Mouse (Mus musculus) ES-E14 (cell line): ENCODE results near the gene Psmf1. TPM values are rescaled to one million over a fixed set of nuclear protein-coding genes. Genes with fewer than 3 reads are reported as not detected.
A peak's percentile ranks its signal among the peaks of the same experiment; 100 is the strongest.

Experiments
- DNase-seq: peaks from one replicate; pipeline ENCODE4 v3.0.0-alpha.2; 2013; ENCODE audit warnings: low read depth, low spot score
- H3K27ac ChIP-seq: 2 replicates; pipeline ENCODE4 v1.5.1; 2012; ENCODE audit warnings: low read depth, mild to moderate bottlenecking, low read length, moderate library complexity, mixed read lengths; ENCODE audit not compliant: poor library complexity, insufficient read depth, severe bottlenecking
- H3K36me3 ChIP-seq: 2 replicates; pipeline ENCODE4 v1.6.1; 2012; ENCODE audit warnings: mild to moderate bottlenecking, low read length, moderate library complexity, mixed read lengths; ENCODE audit not compliant: control insufficient read depth, poor library complexity, insufficient read depth, severe bottlenecking
- H3K4me1 ChIP-seq, 2 experiments: fragments of 150-350 bp in 1 of 2; sonication (generic) in 1 of 2; 2 replicates each; pipeline ENCODE4 v1.6.1; 2012; ENCODE audit warnings: low read length in 2 of 2, mild to moderate bottlenecking in 1 of 2, mixed read lengths in 1 of 2; ENCODE audit not compliant: control insufficient read depth in 2 of 2, insufficient read depth in 2 of 2, poor library complexity in 1 of 2
- H3K4me3 ChIP-seq, 2 experiments: fragments of 150-350 bp in 1 of 2; sonication (generic) in 1 of 2; 2 replicates each; pipeline ENCODE4 v1.5.1; 2012; ENCODE audit warnings: low read length in 2 of 2, low read depth in 1 of 2, mild to moderate bottlenecking in 1 of 2, mixed read lengths in 1 of 2; ENCODE audit not compliant: insufficient read depth in 1 of 2, poor library complexity in 1 of 2, severe bottlenecking in 1 of 2
- H3K9ac ChIP-seq: 2 replicates; pipeline ENCODE4 v1.6.1; 2012; ENCODE audit warnings: low read depth, mild to moderate bottlenecking, low read length, mixed read lengths; ENCODE audit not compliant: poor library complexity, insufficient read depth, severe bottlenecking
- H3K9me3 ChIP-seq: fragments of 150-350 bp; sonication (generic); 2 replicates; pipeline ENCODE4 v1.6.1; 2012; ENCODE audit warnings: low read depth, mild to moderate bottlenecking, low read length; ENCODE audit not compliant: control insufficient read depth, insufficient read depth
- CHD2 ChIP-seq: IDR thresholded peaks from 2 replicates; pipeline ENCODE4 v1.6.1; 2014; ENCODE audit warnings: mild to moderate bottlenecking, low read depth, low read length, inconsistent platforms
- HCFC1 ChIP-seq: IDR thresholded peaks from 2 replicates; pipeline ENCODE4 v1.6.1; 2012; ENCODE audit warnings: low read length, inconsistent platforms, borderline replicate concordance; ENCODE audit not compliant: insufficient read depth
- MAFK ChIP-seq: IDR thresholded peaks from 2 replicates; pipeline ENCODE4 v1.6.1; 2014; ENCODE audit warnings: mild to moderate bottlenecking, low read depth, low read length, inconsistent platforms; ENCODE audit not compliant: insufficient read depth
- ZC3H11A ChIP-seq: IDR thresholded peaks from 2 replicates; pipeline ENCODE4 v1.6.1; 2012; ENCODE audit warnings: low read depth, mild to moderate bottlenecking, inconsistent platforms, low read length, borderline replicate concordance
- ZNF384 ChIP-seq: IDR thresholded peaks from 2 replicates; pipeline ENCODE4 v1.6.1; 2012; ENCODE audit warnings: low read depth, low read length, inconsistent platforms
- in situ Hi-C, 2 experiments: fragments of 600-800 bp; cut with MboI; formaldehyde crosslinking; loops; one replicate each; pipeline ENCODE4 v1.15.1; 2025; ENCODE audit warnings: low sequenced_read_pairs in 2 of 2, inconsistent platforms in 1 of 2; ENCODE audit not compliant: unreplicated experiment in 2 of 2
- total RNA-seq: library from RNA; depleted of rRNA; stranded (reverse); fragments of 300-350 nt; gene quantifications from 2 replicates; pipeline ENCODE4 v1.2.3, GENCODE M21; 2012

The Psmf1 gene
- total RNA-seq, 1 experiment, result 21.7 TPM

GRCm38 (mm10) chr2:151747847-151748705 lies 4.1 kb upstream of the Psmf1 start:
- H3K36me3 ChIP-seq, result no peaks in the 10 kb centered on the region
- DNase-seq, result peak; percentile 74
- H3K27ac ChIP-seq, result no peak overlapping the region
- in situ Hi-C loops, result no loop called here
- H3K9me3 ChIP-seq, result no peaks in the 10 kb centered on the region
- TF ChIP-seq ZC3H11A (no peak), MAFK (no peak), CHD2 (no peak), ZNF384 (no peak), HCFC1 (no peak)
- no peak overlapping the region for H3K9ac ChIP-seq
- no peaks in the 10 kb centered on the region for H3K4me1 ChIP-seq
- no peak overlapping the region for H3K4me3 ChIP-seq

GRCm38 (mm10) chr2:151742850-151743679 lies 921 bp downstream of the Psmf1 start:
- in situ Hi-C loops, result no loop called here
- TF ChIP-seq ZC3H11A (no peak), CHD2 (no peak), HCFC1 (no peak), ZNF384 (no peak), MAFK (no peak)
- no peak overlapping the region for H3K27ac ChIP-seq
- H3K9ac ChIP-seq, result no peak overlapping the region
- H3K4me3 ChIP-seq, result no peak overlapping the region
- DNase-seq, result no peak
- no peaks in the 10 kb centered on the region for H3K9me3 ChIP-seq
- 0 out of 2 replicates have a peak, but pooled peaks cover 2% of the 10 kb centered on the region for H3K36me3 ChIP-seq
- H3K4me1 ChIP-seq, result peaks cover 0 to 5% of the 10 kb centered on the region in 2 experiments; a peak in 1 of 4 replicates

- Histone ChIP-seq H3K27ac (no peak overlapping the region), H3K4me3 (no peak overlapping the region), H3K9ac (no peak overlapping the region), H3K36me3 (0 out of 2 replicates have a peak, but pooled peaks cover 2% of the 10 kb centered on the region), H3K9me3 (no peaks in the 10 kb centered on the region), H3K4me1 (peaks cover 0 to 5% of the 10 kb centered on the region in 2 experiments; a peak in 1 of 4 replicates)
- in situ Hi-C loops, result no loop called here
- DNase-seq, result no peak
- no peak for TF ChIP-seq CHD2
- no peak for TF ChIP-seq ZC3H11A
- no peak for TF ChIP-seq HCFC1
- no peak for TF ChIP-seq ZNF384
- no peak for TF ChIP-seq MAFK
These were observed 1.9 kb downstream of the Psmf1 start for GRCm38 (mm10) chr2:151742084-151742483.

GRCm38 (mm10) chr2:151740741-151741526 lies 3.1 kb downstream of the Psmf1 start:
- peaks cover 0 to 5% of the 10 kb centered on the region in 2 experiments; a peak in 1 of 4 replicates for H3K4me1 ChIP-seq
- H3K36me3 ChIP-seq, result 0 out of 2 replicates have a peak, but pooled peaks cover 2% of the 10 kb centered on the region
- no peak for TF ChIP-seq ZNF384
- TF ChIP-seq MAFK, result no peak
- 0 out of 2 replicates have a peak, but pooled peaks have one; percentile 17 for TF ChIP-seq ZC3H11A
- peak; percentile 86 for TF ChIP-seq HCFC1
- peak; percentile 26; the same call in 1 of the 2 replicates for TF ChIP-seq CHD2
- in situ Hi-C loops, result no loop called here
- DNase-seq, result peak; percentile 81
- peak overlapping the region; percentile 81 for H3K9ac ChIP-seq
- H3K4me3 ChIP-seq, result peak overlapping the region; percentile 88 to 96
- no peak overlapping the region for H3K27ac ChIP-seq
- H3K9me3 ChIP-seq, result no peaks in the 10 kb centered on the region
